In the genomic region with DNA sequence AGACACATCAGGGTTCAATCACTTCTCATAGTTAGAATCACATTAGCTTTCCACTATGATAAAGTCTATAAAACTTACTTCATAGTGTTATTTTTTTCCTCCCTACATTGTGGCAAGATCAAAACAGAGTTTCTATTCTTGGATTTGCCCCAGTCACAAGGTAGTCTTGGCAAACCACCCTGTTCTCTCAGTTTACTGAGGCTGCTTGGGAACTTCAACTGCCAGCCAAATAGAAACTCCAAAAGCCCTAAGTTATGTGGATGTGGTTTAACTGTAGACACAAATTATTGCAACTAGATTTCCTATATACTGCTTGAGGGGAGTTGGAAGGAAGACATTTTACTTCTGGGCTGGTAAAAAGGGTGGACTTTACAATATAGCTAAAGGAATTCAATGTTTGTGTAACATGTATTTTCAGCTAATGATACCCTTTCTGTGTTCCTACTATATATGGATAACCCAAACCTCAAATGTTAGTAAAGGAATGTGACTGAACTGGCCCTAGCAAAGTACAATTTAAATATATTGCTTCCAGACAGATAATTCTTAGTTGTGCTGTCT, we compare ENCODE assay signal across 7 mouse cellular contexts. TPM values are rescaled to one million over a fixed set of nuclear protein-coding genes. Genes with fewer than 3 reads are reported as not detected.
A peak's percentile ranks its signal among the peaks of the same experiment; 100 is the strongest.
DNase-seq lines count a peak whose midpoint lies in the region; ATAC-seq and TF ChIP-seq lines count a peak whose summit lies in the region.

A gene (plus strand): TSS at position 511 of the 561 bp plus-strand sequence.

- ATAC-seq in limb, embryonic 13.5 days (ENCODE audit: low FRiP score, low read depth): no peak
- ATAC-seq in stomach, embryonic 14.5 days (ENCODE audit: insufficient number of reproducible peaks, insufficient read depth, low FRiP score, low read depth): no peak

- no peaks in the 10 kb centered on the region for H3K79me3 ChIP-seq in C2C12 (ENCODE audit: low read depth)

- no peak within 1 kb of the TSS for H3K4me3 ChIP-seq in C2C12 (ENCODE audit: insufficient read depth, poor library complexity, severe bottlenecking)
- peak within 1 kb of the TSS; percentile 59 for H3K4me3 ChIP-seq in forebrain, embryonic 10.5 days
- peak within 1 kb of the TSS; percentile 54 for H3K4me3 ChIP-seq in limb, embryonic 13.5 days
- peak within 1 kb of the TSS; percentile 42 for H3K4me3 ChIP-seq in stomach, embryonic 14.5 days (ENCODE audit: low read depth, low read length)

- no peaks in the 10 kb centered on the region for H3K9me3 ChIP-seq in forebrain, embryonic 10.5 days
- no peaks in the 10 kb centered on the region for H3K9me3 ChIP-seq in limb, embryonic 13.5 days
- no peaks in the 10 kb centered on the region for H3K9me3 ChIP-seq in stomach, embryonic 14.5 days (ENCODE audit: control insufficient read depth, low read depth, low read length)

- TF ChIP-seq CTCF in C2C12 (IDR thresholded peaks at IDR 0.05; ENCODE audit: control insufficient read depth, insufficient read depth, insufficient read length): no peak

- H3K27me3 ChIP-seq in C2C12 (ENCODE audit: control insufficient read depth, insufficient read depth, insufficient read length): no peaks in the 10 kb centered on the region
- peaks cover 21% of the 10 kb centered on the region for H3K27me3 ChIP-seq in forebrain, embryonic 10.5 days (ENCODE audit: poor library complexity, severe bottlenecking)
- no peaks in the 10 kb centered on the region for H3K27me3 ChIP-seq in limb, embryonic 13.5 days
- no peaks in the 10 kb centered on the region for H3K27me3 ChIP-seq in stomach, embryonic 14.5 days (ENCODE audit: control insufficient read depth, insufficient read depth, low read length)

- peak; percentile 78 for DNase-seq in 416B (ENCODE audit: low read depth)
- no peak for DNase-seq in forebrain, embryonic 10.5 days (ENCODE audit: extremely low spot score, low spot score)
- peak in 1 of 2 experiments; percentile 40 for DNase-seq in heart, postnatal 14 days
- no peak for DNase-seq in cerebellum, postnatal 4 days (ENCODE audit: low spot score in 2 of 2)

- H3K79me2 ChIP-seq in C2C12 (ENCODE audit: control insufficient read depth, insufficient read depth): no peaks in the 10 kb centered on the region

- peak within 1 kb of the TSS; percentile 68 for H3K9ac ChIP-seq in limb, embryonic 13.5 days
- peak within 1 kb of the TSS; percentile 18; the same call in 1 of the 2 replicates for H3K9ac ChIP-seq in stomach, embryonic 14.5 days (replicated peaks; ENCODE audit: low read depth, low read length)

- H3K27ac ChIP-seq in forebrain, embryonic 10.5 days: peak within 1 kb of the TSS; percentile 85
- peak within 1 kb of the TSS; percentile 70 for H3K27ac ChIP-seq in limb, embryonic 13.5 days
- H3K27ac ChIP-seq in stomach, embryonic 14.5 days (ENCODE audit: low read length): peak within 1 kb of the TSS; percentile 40; the same call in 1 of the 2 replicates

- H3ac ChIP-seq in C2C12 (ENCODE audit: control insufficient read depth, insufficient read length, low read depth): peak within 1 kb of the TSS; percentile 29

- no peaks in the 10 kb centered on the region for H3K36me3 ChIP-seq in C2C12 (ENCODE audit: control insufficient read depth, insufficient read depth)
- H3K36me3 ChIP-seq in forebrain, embryonic 10.5 days (replicated peaks): no peaks in the 10 kb centered on the region
- H3K36me3 ChIP-seq in limb, embryonic 13.5 days: peaks cover 7% of the 10 kb centered on the region; the same call in 1 of the 2 replicates
- no peaks in the 10 kb centered on the region for H3K36me3 ChIP-seq in stomach, embryonic 14.5 days (ENCODE audit: control insufficient read depth, insufficient read depth, low read length)

- peak within 1 kb of the TSS; percentile 99 for H3K4me2 ChIP-seq in limb, embryonic 13.5 days (replicated peaks)
- peak within 1 kb of the TSS; percentile 97 for H3K4me2 ChIP-seq in stomach, embryonic 14.5 days (replicated peaks; ENCODE audit: low read depth, low read length)

- intact Hi-C loops in heart, postnatal 14 days (cut with DNase I): loop anchor here (2.0 kb wide), 1 partner anchor 39 kb away; no protein-coding TSS in a partner anchor

- peaks cover 31% of the 10 kb centered on the region for H3K4me1 ChIP-seq in forebrain, embryonic 10.5 days
- peaks cover 25% of the 10 kb centered on the region for H3K4me1 ChIP-seq in limb, embryonic 13.5 days
- H3K4me1 ChIP-seq in stomach, embryonic 14.5 days (ENCODE audit: control insufficient read depth, insufficient read depth, low read length): peaks cover 14% of the 10 kb centered on the region

TF ChIP-seq in C2C12, 6 proteins besides CTCF, POLR2A, EP300 and RAD21:
- TF ChIP-seq CEBPB (IDR thresholded peaks at IDR 0.05; ENCODE audit: low read depth): no peak
- TF ChIP-seq FOSL1 (IDR thresholded peaks at IDR 0.05; ENCODE audit: insufficient read depth, low read length, poor library complexity, severe bottlenecking): no peak
- TF ChIP-seq USF1 (IDR thresholded peaks at IDR 0.05; ENCODE audit: low read depth): no peak
- TF ChIP-seq MYOD1 (IDR thresholded peaks at IDR 0.05; ENCODE audit: control insufficient read depth, insufficient read length, low read depth): no peak
- TF ChIP-seq MAX (IDR thresholded peaks at IDR 0.05): no peak
- no peak for TF ChIP-seq MYOG (IDR thresholded peaks at IDR 0.05; ENCODE audit: control insufficient read depth, extremely low read depth, insufficient read length)
TF ChIP-seq in C2C12: peak in this region for 0.

RNA-seq across cellular contexts. Expression of the gene that starts here (rescaled TPM):
- polyA plus RNA-seq in C2C12 (2012; fragmentation: generic; extraction: Trizol): 0.71 TPM
- polyA plus RNA-seq in forebrain, embryonic 10.5 days (2016; fragmentation: Nextera tagmentation; extraction: Ambion mirVana): 5.6 and 6.2 TPM in 2 replicates
- 10 to 100 TPM; 34.0 to 39.8 TPM for total RNA-seq in heart, postnatal 14 days (2021)
- 15.7 and 17.2 TPM in 2 replicates for polyA plus RNA-seq in limb, embryonic 13.5 days (2015; fragmentation: Nextera tagmentation; extraction: Ambion mirVana)
- polyA plus RNA-seq in stomach, embryonic 14.5 days (2014; fragmentation: Nextera tagmentation; extraction: Ambion mirVana): 11.4 and 14.1 TPM in 2 replicates
